Mouse (Mus musculus) 3134 (cell line): ENCODE measurements at regions not wholly inside any gene's neighbourhood (a gene's known extent, or its start where the extent isn't known, plus 50 kb on each side); places are given as distances from the start of the nearest gene placed in this dataset.
"Not testable (repeated sequence)": the region's sequence is repeated elsewhere in the genome, so short reads cannot be mapped to it uniquely, and the experiment has no call there.

ENCODE experiments used
- DNase-seq: peaks from one replicate; pipeline ENCODE4 v3.0.0-alpha.2; 2011; ENCODE audit warnings: low spot score; ENCODE audit not compliant: insufficient read length; ENCODE audit errors: extremely low read depth

DNA sequence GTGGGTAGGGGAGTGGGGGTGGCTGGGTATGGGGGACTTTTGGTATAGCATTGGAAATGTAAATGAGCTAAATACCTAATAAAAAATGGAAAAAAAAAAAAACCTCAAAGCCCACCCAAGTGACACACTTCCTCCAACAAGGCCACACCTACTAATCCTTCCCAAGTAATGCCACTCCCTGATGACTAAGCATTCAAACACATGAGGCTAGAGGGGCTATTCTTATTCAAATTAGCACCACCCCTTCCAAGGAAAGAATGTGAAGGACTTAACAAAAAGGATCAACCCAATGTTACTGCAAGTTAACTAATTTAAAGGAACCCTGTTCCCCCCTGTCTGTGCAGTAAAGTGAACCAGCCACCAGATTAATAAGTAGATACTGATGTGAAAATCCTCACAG is 53.7 kb upstream of the Spata13 start:
- DNase-seq = not testable (repeated sequence)
